Mouse (Mus musculus) kidney, embryonic 14.5 days (tissue): ENCODE measurements around the gene Nmnat2. TPM values are rescaled to one million over a fixed set of nuclear protein-coding genes. Genes with fewer than 3 reads are reported as not detected.

Experiments used
- ATAC-seq: fragments of 200-750 bp; cut with Nextera tagmentation; 2 replicates; pipeline ENCODE4 v1.8.0; 2017; ENCODE audit warnings: moderate number of reproducible peaks, mild to moderate bottlenecking, moderate TSS enrichment, moderate library complexity; ENCODE audit not compliant: low FRiP score, low TSS enrichment
- H3K27ac ChIP-seq: fragments of 300-500 bp; sonication (generic); 2 replicates; pipeline ENCODE4 v1.5.1; 2014; ENCODE audit warnings: low read depth, mild to moderate bottlenecking, low read length, moderate library complexity, mixed read lengths
- H3K27me3 ChIP-seq: fragments of 300-500 bp; sonication (generic); 2 replicates; pipeline ENCODE4 v1.6.1; 2014; ENCODE audit warnings: mild to moderate bottlenecking, low read length; ENCODE audit not compliant: control insufficient read depth, insufficient read depth
- H3K36me3 ChIP-seq: fragments of 300-500 bp; sonication (generic); 2 replicates; pipeline ENCODE4 v1.6.1; 2014; ENCODE audit warnings: low read length, mixed read lengths; ENCODE audit not compliant: control insufficient read depth, insufficient read depth
- H3K4me1 ChIP-seq: fragments of 300-500 bp; sonication (generic); 2 replicates; pipeline ENCODE4 v1.6.1; 2014; ENCODE audit warnings: low read length, mixed read lengths; ENCODE audit not compliant: control insufficient read depth, insufficient read depth
- H3K4me2 ChIP-seq: fragments of 300-500 bp; sonication (generic); replicated peaks from 2 replicates; pipeline ENCODE4 v1.6.1; 2014; ENCODE audit warnings: low read depth, mild to moderate bottlenecking, low read length
- H3K4me3 ChIP-seq: fragments of 300-500 bp; sonication (generic); 2 replicates; pipeline ENCODE4 v1.5.1; 2014; ENCODE audit warnings: mild to moderate bottlenecking, low read length
- H3K9ac ChIP-seq: fragments of 300-500 bp; sonication (generic); 2 replicates; pipeline ENCODE4 v1.6.1; 2014; ENCODE audit warnings: low read depth, mild to moderate bottlenecking, low read length, moderate library complexity
- H3K9me3 ChIP-seq: fragments of 300-500 bp; sonication (generic); 2 replicates; pipeline ENCODE4 v1.6.1; 2016; ENCODE audit warnings: low read length; ENCODE audit not compliant: control insufficient read depth
- WGBS: fragments of 180-500 bp; shearing (Covaris S2); extraction: QIAGEN DNeasy Blood & Tissue Kit; methylation state at CpG from one replicate; pipeline ENCODE4 v1.1.7; 2014; 5-methylcytosine and 5-hydroxymethylcytosine counted together
- polyA plus RNA-seq: library from polyadenylated mRNA; unstranded; fragments of >200 nt; fragmentation: Nextera tagmentation; extraction: Ambion mirVana; gene quantifications from 2 replicates; pipeline ENCODE4 v1.2.1, GENCODE M21; 2014

The Nmnat2 gene
- polyA plus RNA-seq, 1 experiment from 2014 or later: 0.79 TPM

DNA sequence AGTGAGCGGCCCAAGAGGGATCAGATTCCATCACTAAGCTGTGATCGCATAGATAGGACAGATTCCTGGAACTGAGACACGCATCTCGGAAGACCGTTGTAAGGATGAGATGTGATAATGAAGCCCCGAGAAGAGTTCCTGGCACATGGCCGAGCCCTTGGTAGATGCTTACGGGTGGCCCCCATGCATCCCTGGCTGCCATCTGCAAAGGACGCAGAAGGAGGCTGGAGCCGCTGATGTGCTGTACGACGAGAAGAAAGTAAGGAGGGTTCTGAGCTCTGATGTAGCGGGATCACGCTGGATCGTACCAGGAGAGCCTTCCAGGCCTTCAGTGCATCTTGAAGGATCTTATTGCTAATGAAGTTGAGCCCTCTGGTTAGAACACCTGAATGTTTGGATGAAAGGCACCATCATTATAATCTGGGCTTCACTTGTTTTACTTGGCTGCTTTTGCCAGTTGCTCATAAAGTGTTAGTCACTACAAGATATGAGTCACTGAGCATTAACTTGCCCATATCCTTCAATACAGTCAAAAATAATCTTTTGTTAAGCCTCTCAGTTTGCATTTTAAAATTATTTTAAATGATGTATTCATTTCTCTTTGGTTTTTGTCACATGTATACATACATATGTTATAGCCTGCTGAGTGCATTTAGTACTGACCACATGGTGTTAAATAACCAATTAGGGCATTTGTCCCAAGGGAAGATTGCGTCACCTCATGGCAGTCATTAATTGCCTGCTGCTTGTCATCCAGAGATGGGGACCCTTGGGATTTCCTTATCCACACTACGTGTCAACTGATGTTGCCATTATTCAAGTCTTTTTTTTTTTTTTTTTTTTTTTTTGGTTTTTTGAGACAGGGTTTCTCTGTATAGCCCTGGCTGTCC, 147.7 kb downstream of the Nmnat2 start:
- no peak overlapping the region for H3K27ac ChIP-seq
- H3K4me2 ChIP-seq: no peak overlapping the region
- no peaks in the 10 kb centered on the region for H3K27me3 ChIP-seq
- no peak overlapping the region for H3K4me3 ChIP-seq
- no peak for ATAC-seq
- peaks cover 8% of the 10 kb centered on the region for H3K4me1 ChIP-seq
- WGBS: 94% methylated on average over 17 of the region's 17 CpGs
- no peaks in the 10 kb centered on the region for H3K36me3 ChIP-seq
- H3K9me3 ChIP-seq: no peaks in the 10 kb centered on the region
- no peak overlapping the region for H3K9ac ChIP-seq

DNA sequence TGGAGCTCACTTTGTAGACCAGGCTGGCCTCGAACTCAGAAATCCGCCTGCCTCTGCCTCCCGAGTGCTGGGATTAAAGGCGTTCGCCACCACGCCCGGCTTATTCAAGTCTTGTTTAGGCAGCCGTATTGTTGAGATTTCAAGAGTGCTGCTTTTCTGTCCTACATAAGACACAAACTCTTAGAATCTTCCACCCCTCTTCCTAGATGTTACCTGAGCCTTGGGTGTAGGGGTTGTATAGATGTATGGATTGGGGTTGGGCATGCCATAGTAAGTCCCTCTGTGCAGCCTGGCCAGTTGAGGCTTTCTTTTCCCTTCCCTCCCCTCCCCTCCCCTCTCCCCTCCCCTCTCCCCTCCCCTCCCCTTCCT, 148.4 kb downstream of the Nmnat2 start:
- no peak overlapping the region for H3K9ac ChIP-seq
- H3K36me3 ChIP-seq: no peaks in the 10 kb centered on the region
- ATAC-seq: no peak
- no peak overlapping the region for H3K4me2 ChIP-seq
- H3K9me3 ChIP-seq: no peaks in the 10 kb centered on the region
- H3K4me1 ChIP-seq: peaks cover 8% of the 10 kb centered on the region
- H3K27me3 ChIP-seq: no peaks in the 10 kb centered on the region
- H3K4me3 ChIP-seq: no peak overlapping the region
- H3K27ac ChIP-seq: no peak overlapping the region
- WGBS: 97% methylated on average over 7 of the region's 8 CpGs

DNA sequence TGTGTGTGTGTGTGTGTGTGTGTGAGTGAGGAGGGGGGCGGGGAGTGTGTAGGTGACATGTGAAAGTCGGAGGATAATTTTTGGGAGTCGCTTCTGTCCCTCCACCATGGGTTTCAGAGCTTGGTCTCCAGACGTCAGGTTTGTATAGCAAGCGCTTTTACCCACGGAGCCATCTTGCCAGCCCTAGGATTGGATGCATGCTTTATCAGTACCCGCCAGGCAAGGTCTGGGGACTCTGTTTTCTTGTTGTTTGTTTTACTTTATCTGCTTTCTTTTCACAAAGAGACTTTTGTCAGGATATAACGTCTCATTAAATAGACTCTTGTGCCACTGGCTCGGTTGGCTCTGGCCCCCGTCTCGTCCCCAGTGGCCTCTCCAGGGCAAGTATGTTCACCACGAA, 150.0 kb downstream of the Nmnat2 start:
- ATAC-seq: no peak
- H3K27ac ChIP-seq: no peak overlapping the region
- H3K9me3 ChIP-seq: no peaks in the 10 kb centered on the region
- H3K4me1 ChIP-seq: peaks cover 8% of the 10 kb centered on the region
- H3K4me3 ChIP-seq: no peak overlapping the region
- no peak overlapping the region for H3K9ac ChIP-seq
- H3K36me3 ChIP-seq: no peaks in the 10 kb centered on the region
- no peak overlapping the region for H3K4me2 ChIP-seq
- no peaks in the 10 kb centered on the region for H3K27me3 ChIP-seq
- 79% methylated on average over 12 of the region's 12 CpGs for WGBS

DNA sequence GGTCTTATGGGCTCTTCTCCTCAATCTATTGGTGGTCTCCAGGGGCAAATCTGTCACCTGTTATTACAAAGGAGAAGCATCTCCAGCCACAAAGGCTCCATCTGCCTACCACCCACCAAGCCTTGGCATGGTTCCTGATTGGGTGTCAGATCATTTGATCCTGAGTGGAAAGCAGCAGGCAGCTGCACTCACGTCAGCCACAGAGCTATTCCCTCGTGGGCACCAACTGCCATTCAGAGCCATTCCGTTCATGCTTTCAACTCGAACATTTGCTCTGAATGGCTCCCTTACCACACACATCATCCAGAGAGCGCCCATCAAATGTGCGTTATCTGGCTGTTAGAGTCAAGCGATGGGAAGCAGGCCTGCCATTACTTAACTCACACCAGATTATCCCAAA, 153.1 kb downstream of the Nmnat2 start:
- no peaks in the 10 kb centered on the region for H3K36me3 ChIP-seq
- 63% methylated on average over 7 of the region's 7 CpGs for whole genome bisulfite sequencing

DNA sequence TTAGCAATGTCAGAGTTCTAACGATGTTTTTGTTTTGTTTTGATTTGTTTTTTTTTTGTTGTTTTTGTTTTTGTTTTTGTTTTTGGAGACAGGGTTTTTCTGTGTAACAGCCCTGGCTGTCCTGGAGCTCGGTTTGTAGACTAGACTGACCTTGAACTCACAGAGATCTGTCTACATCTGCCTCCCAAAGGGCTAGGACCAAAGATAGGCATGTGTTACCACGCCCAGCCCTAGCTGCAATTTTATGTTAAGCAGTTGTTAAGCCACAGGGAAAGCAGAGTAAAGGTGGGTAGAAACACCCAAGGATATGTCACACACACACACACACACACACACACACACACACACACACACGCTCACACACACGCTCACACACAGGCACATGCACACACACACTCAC, 154.6 kb downstream of the Nmnat2 start:
- H3K9me3 ChIP-seq: no peaks in the 10 kb centered on the region
- no peak overlapping the region for H3K27ac ChIP-seq
- no peak overlapping the region for H3K4me3 ChIP-seq
- no peak overlapping the region for H3K4me2 ChIP-seq
- no peaks in the 10 kb centered on the region for H3K36me3 ChIP-seq
- 85% methylated on average over 5 of the region's 5 CpGs for WGBS
- ATAC-seq: no peak
- H3K9ac ChIP-seq: no peak overlapping the region
- no peaks in the 10 kb centered on the region for H3K4me1 ChIP-seq
- H3K27me3 ChIP-seq: no peaks in the 10 kb centered on the region

More for the DNA sequence above, 153.1 kb downstream of the Nmnat2 start:
- Histone ChIP-seq H3K27ac (no peak overlapping the region), H3K9me3 (no peaks in the 10 kb centered on the region), H3K4me2 (no peak overlapping the region), H3K4me3 (no peak overlapping the region), H3K27me3 (no peaks in the 10 kb centered on the region), H3K9ac (no peak overlapping the region), H3K4me1 (no peaks in the 10 kb centered on the region)
- ATAC-seq: no peak

DNA sequence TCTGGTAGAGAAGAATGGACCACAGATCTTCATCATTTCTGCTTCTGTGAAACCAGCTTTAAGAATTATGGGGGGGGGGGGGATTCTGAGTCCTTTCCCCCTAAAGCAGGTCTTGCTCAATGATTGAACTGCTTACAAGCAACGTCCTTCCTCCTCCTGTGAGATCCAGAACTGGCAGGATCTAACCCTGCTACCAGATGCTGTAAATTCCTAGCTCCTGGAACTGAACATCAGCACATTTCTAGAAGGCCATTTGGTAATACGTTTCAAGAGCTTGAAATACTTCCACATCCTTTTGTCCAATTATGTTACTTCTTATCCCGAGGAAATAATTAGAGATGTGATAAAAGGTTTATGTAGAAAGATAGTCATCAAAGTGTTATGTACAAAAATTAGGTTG, 155.0 kb downstream of the Nmnat2 start:
- WGBS: 47% methylated on average over 3 of the region's 3 CpGs
- H3K27me3 ChIP-seq: no peaks in the 10 kb centered on the region

DNA sequence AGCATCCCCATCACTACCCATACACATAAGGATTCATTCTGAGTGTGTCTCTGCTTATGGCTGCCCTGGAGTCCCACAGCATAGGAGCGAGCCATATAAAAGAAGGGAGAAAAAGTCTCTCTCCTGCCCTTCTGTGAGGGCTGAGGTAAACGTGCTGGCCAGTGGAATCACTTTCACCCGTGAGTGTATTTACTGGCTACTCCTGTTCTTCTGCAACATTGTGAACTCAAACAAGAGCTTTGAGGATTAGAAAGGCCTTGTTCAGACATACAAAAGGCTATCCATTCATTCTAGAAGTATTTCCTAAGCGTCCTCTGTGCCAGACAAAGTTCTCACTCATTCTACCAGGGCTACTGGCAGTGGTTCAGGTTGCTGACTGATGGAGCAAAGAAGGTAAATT, 156.8 kb downstream of the Nmnat2 start:
- no peak overlapping the region for H3K4me3 ChIP-seq
- H3K9me3 ChIP-seq: no peaks in the 10 kb centered on the region
- H3K27me3 ChIP-seq: no peaks in the 10 kb centered on the region
- H3K4me2 ChIP-seq: no peak overlapping the region
- H3K36me3 ChIP-seq: no peaks in the 10 kb centered on the region
- no peak overlapping the region for H3K27ac ChIP-seq
- no peaks in the 10 kb centered on the region for H3K4me1 ChIP-seq
- no peak for ATAC-seq
- no peak overlapping the region for H3K9ac ChIP-seq
- WGBS: 74% methylated on average over 4 of the region's 4 CpGs

More for the DNA sequence above, 155.0 kb downstream of the Nmnat2 start:
- Histone ChIP-seq H3K9me3 (no peaks in the 10 kb centered on the region), H3K36me3 (no peaks in the 10 kb centered on the region), H3K4me3 (no peak overlapping the region), H3K27ac (no peak overlapping the region), H3K4me2 (no peak overlapping the region), H3K9ac (no peak overlapping the region), H3K4me1 (no peaks in the 10 kb centered on the region)
- no peak for ATAC-seq

DNA sequence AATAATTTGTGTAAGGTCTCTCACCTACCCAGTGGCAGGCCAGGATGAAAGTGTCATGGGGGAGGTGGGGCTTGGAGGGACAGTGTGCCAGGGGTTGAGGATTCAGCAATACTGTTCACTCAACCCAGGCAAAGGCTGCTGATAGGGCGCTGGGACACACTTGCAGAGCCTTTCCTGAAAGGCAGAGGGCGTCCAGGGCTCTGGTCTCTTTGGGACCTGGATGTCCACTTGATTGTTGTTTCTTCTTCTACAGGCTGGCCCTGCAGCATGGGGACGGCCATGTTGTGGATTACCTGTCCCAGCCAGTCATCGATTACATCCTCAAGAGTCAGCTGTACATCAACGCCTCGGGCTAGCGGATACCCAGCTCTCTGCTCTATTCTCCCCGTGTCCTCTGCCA, 160.5 kb downstream of the Nmnat2 start:
- 80% methylated on average over 8 of the region's 8 CpGs for WGBS
- Histone ChIP-seq H3K4me2 (no peak overlapping the region), H3K9ac (no peak overlapping the region), H3K4me3 (no peak overlapping the region), H3K27ac (no peak overlapping the region), H3K27me3 (no peaks in the 10 kb centered on the region), H3K9me3 (no peaks in the 10 kb centered on the region), H3K36me3 (no peaks in the 10 kb centered on the region), H3K4me1 (no peaks in the 10 kb centered on the region)
- no peak for ATAC-seq

DNA sequence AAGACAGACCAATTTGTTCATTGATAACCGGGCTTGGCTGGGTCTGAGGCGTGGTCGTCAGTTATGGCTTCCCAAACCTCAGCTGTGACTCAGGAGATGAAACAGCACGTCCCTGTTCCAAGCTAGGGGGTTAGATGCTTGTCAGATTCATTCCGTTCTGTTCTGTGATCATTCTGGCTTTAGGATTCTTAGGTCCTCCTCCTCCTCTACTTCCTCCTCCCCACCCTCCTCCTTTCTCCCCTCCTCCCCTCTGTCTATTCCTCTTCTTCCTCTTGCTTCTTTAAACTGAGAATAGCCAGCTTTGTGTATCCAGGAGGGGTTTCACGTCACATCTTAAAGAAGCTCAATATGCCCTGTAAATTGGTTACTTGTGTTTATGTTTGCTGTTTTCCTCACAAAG, 165.8 kb downstream of the Nmnat2 start:
- H3K36me3 ChIP-seq: no peaks in the 10 kb centered on the region; the same call in 1 of the 2 replicates
- H3K4me3 ChIP-seq: no peak overlapping the region
- H3K9ac ChIP-seq: no peak overlapping the region
- no peaks in the 10 kb centered on the region for H3K27me3 ChIP-seq
- H3K4me1 ChIP-seq: 0 out of 2 replicates have a peak, but pooled peaks cover 7% of the 10 kb centered on the region
- H3K9me3 ChIP-seq: no peaks in the 10 kb centered on the region
- ATAC-seq: no peak
- H3K4me2 ChIP-seq: no peak overlapping the region
- 74% methylated on average over 6 of the region's 6 CpGs for WGBS
- H3K27ac ChIP-seq: no peak overlapping the region
